Mouse (Mus musculus) gastrocnemius, postnatal 36 days (tissue): ENCODE measurements at regions not wholly inside any gene's neighbourhood (a gene's known extent, or its start where the extent isn't known, plus 50 kb on each side); places are given as distances from the start of the nearest gene placed in this dataset.

Experiments
- DNase-seq, 2 experiments: peaks; one replicate each; pipeline ENCODE4 v3.0.0; 2022
- intact Hi-C: fragments of 180-260 bp; cut with DNase I; formaldehyde crosslinking; loops from one replicate; pipeline ENCODE4 v1.15.1; 2025

DNA sequence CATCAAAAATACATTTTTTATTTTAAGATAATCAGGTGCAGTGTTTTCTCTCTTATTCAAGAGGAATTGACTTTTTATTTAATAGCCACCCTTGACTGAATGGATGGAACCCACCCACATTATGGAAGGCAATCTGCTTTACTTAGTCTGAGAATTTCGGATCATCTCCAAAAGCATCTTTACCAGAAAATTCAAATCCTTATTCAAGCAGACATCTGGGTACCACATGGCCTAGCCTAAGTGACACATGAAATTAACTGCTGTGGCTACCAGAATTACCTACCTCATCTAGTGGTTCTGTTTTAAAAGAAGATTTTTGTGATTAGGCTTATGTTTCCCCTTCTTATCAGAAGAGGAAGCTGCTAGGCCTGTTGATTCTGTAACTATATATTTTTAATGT is 178.9 kb upstream of the Tars start:
- no peak for DNase-seq
- intact Hi-C loops: no loop called here

DNA sequence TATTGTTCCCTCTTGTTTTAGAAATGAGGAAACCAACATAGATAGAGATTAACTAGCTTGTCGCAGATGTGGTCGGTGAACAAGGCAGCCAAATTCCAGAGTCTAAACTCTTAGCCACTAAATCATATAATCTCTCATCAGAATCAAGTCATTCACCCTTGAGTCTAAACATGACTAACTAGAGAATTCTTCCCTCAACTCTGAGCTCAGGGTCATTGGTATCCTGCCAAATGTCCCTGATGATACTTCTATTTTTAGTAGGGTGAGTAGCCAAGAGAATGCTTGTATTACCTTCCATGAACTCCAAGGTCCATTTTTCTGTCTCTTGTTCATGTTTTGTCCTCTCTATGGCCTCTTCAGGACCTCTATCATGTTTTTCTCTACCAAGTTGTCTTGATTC is 174.9 kb upstream of the Tars start:
- DNase-seq: no peak
- intact Hi-C loops: no loop called here

DNA sequence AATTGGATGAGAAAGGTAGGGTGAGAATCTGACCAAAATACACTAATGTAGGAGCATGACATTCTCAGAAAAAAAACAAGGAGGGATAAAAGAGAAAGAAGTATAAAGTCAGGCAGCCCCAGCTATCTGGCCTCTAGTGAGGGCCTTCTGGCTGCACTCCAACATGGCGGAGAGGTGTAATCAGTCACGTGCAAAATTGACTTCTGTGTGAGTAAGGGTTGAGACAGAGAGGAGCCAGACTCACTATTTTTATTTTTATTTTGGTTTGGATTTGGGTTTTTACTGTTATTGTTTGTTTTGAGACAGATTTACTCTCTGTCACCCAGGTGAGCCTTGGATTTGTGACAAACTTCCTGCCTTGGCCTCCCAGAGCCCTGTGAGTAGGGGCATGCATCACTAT is 174.0 kb upstream of the Tars start:
- intact Hi-C loops: no loop called here
- no peak for DNase-seq

DNA sequence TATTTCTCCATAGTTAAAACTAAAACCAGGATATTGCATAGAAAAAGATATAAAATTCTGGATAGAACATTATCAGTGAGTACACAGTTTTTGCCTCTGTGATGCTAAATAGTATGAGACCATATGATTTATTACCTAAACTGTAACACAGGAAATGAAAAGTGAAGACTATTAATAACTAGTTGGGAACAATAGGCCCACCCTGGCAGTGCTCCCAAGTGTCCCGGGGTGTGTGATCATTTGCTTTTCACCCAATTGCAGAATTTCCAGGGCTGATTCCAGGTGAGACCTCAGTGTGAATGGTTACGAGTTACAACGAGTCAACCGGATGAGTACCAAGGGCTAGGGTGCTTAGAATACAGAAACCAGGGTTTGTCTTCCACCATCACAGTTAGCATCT is 172.6 kb upstream of the Tars start:
- no peak for DNase-seq
- intact Hi-C loops: no loop called here

DNA sequence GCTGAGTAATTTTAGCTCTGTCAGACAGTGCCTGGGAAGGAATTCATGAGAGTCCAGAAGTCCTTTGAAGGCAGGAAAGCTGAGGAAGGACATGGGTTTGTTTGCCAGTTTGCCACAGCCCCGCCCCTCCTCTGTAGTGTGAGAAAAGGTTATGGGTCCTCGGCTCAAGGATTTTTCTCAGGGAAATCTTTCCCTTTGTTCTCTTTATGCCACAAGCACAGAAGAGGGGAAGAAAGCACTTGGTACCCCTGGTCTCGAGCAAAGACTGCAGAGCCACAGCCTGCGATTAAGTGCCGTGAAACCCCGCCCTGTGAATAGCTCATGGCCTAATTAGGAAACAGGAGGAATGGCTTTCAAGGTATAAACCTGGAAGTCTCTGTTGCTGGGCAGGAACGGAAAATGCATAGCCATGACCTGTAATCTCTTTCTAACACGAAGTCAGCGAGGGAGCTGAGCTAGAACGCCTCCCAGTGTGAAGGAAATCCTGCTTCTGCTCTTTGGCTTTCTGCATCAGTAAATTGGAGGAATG is 166.1 kb upstream of the Tars start:
- DNase-seq: no peak
- intact Hi-C loops: no loop called here

DNA sequence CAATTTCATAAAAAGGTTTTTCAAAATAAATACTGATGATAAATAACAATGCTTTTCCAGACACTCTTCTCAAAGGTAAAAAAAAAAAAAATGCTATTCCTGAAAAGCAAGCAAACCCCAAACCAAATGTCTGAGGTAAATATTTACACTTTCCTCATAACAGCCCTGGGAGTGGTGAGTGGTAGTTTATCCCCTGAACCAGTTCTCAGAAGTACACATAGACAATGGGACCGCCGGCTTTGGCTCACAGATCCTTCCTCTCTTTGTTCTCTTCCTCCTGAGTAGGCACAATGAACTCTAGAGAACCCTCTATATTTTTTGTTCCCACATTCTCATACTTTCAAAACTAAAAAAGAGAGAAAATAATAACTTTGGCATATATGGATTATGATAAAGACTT is 153.1 kb upstream of the Tars start:
- DNase-seq: no peak
- intact Hi-C loops: no loop called here

DNA sequence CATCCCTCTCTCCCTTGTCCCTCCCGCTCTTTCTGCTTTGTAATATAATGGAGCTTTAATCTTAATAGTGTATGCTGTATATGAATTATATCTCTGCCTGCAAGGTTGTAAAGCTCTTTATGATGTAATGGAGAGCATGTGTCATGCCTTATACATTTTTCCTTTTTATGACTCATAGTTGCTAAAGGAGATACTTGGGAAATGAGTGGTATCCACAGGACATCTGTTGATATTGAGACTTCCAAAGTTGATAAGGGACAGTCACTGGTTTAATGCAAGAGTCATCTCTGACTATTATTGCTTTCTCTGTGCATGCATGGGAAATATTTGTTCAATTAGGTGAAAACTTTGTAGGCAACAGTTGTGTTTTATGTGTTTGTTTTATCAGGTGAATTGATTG is 152.6 kb upstream of the Tars start:
- intact Hi-C loops: no loop called here
- DNase-seq: no peak

DNA sequence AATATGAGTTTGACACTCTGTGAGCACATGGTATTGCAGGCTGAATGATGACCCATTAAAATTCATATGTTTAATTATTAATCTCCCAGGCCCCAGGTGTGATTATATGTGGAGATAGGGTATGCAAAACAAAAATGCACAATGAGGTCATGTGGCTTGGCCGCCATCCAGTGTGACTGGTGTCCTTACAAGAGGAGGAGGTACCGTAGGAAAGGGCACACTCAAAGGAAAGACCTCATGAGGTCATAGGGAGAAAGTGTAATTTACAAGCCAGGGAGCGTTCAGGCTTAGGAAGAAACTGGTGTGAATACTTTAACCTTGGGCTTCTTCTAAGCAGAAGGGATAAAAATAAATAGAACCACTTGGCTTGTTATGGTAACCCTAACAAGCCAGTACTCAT is 140.0 kb upstream of the Tars start:
- intact Hi-C loops: no loop called here
- no peak for DNase-seq

DNA sequence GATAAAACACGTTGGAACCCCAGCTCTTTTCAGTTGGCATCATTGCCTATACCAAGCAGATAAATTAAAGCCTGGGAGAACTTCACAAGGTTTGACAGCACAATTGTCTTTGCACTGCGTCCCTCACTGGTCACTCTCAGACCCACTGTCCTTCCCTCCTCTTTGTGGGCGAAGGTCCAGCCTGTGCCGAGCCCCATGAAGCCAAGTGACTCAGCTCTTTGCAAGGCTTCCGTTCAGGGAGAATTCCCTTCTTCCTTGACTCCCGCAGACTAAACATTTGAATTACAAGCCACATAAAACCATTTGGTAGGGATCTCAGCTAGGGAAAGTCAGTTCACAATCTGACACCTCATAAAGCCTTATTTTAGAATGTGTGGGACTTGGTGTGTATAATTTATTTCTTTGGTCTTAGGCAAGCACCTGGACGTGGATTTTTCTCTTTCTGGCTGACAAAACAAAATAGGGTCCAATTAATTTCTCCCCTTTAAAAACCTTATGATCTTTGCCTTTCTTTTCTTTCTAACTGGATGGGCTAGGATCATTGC is 136.7 kb upstream of the Tars start:
- DNase-seq: peak in 1 of 2 experiments; percentile 12
- intact Hi-C loops: no loop called here

DNA sequence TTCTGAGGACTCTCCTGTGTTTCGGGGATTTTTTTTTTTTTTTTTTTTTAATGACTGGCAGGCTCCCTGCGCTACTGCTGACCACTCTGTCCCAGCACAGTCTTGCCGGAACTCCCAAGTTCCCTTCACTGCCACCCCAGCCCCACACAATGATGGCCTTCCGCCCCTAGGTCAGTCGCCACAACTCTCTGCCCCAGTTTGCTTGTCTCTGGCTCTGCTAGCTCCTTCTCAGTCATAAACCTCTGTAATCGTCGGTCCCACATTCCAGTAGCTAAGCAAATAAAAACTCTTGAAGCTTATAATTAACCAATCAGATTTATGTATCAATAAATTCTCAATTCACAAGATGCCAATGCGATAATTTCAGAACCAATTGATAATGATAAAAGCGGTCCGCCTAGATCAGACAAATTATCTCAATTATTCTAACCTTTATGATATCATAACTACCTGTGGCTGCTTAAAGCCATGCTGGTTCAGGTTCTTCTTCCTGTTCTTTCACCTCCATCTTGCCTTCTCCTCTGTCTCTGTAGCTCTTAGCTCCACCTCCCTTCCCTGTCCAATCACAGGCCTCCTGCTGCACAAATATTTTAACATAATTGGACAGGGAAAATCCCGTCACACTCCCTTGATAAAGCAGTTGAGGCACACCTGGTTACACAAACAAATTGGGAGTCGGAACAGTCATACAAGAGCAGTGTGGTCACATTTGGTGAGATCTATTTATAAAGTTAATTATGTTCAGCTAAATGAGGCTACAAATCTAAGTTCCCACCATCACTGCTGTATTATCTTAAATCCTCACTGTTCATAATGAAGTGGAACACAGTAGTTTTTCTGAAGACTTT is 135.2 kb upstream of the Tars start:
- intact Hi-C loops: no loop called here
- DNase-seq: no peak

DNA sequence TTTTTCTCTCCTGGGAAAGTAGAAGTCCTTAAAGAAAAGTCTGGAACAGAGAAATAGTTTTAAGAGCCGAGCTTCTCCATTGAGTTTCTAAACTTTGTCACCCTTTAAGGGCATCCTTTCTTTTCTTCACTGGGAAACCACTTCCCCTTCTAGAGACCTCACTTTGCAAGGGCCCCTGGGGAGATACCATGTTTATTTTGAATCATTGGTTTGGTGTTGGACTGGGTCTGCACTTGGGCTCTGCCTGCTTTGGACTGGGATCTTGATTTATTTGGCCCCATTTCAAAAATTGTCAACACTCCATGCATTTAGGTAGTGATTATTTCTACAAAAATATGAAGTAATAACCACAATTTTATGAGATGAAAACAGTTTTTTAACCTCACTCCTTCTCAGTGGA is 134.2 kb upstream of the Tars start:
- DNase-seq: no peak

DNA sequence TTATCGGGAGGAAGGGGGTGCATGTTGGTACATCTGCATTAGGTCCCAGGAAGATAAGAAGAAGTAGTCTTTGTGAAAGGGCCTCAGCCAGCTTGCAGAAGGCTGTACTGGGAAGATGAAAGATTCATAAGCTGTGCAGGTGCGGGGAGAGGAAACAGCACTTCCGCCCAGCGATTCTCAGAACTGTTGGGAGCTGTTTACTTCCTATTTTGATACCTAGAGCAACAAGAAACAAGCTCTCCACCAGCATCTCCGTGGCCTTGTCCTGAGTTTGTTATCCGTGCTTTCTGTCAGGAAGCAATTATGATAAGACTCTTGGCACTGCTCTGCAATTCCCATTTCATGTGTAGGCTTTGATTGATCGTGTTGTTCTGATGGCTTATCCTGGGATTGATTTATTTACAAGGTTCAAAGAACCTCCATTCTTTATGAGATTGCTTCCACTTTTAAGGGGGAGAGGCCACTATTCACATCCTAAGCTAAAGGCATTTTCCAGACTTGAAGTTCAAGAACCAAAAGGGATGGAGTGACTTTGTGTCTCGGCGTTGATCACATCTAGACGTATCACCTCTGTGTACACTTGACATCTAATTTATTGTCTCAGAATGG is 133.6 kb upstream of the Tars start:
- intact Hi-C loops: no loop called here
- no peak for DNase-seq

More for the DNA sequence above, 134.2 kb upstream of the Tars start:
- intact Hi-C loops: no loop called here

DNA sequence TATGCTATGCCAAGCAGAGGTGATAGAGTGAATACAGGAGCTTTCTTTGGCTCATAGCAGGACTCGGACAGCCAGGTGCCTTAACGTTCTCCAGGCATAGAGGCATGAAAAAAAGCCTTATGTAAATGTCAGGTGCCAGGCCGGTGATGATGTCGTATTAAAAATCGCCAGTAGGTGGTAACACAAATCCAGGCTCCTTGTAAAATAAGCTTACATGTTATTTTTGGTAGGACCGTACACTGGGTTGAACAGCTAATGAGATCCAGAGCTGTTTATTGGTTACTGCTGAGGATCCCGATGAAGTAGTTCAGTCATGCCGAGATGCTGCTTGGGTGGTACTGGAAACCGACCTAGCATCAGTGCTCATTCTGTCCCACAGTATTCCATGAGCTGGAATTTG is 133.1 kb upstream of the Tars start:
- no peak for DNase-seq
- intact Hi-C loops: no loop called here

DNA sequence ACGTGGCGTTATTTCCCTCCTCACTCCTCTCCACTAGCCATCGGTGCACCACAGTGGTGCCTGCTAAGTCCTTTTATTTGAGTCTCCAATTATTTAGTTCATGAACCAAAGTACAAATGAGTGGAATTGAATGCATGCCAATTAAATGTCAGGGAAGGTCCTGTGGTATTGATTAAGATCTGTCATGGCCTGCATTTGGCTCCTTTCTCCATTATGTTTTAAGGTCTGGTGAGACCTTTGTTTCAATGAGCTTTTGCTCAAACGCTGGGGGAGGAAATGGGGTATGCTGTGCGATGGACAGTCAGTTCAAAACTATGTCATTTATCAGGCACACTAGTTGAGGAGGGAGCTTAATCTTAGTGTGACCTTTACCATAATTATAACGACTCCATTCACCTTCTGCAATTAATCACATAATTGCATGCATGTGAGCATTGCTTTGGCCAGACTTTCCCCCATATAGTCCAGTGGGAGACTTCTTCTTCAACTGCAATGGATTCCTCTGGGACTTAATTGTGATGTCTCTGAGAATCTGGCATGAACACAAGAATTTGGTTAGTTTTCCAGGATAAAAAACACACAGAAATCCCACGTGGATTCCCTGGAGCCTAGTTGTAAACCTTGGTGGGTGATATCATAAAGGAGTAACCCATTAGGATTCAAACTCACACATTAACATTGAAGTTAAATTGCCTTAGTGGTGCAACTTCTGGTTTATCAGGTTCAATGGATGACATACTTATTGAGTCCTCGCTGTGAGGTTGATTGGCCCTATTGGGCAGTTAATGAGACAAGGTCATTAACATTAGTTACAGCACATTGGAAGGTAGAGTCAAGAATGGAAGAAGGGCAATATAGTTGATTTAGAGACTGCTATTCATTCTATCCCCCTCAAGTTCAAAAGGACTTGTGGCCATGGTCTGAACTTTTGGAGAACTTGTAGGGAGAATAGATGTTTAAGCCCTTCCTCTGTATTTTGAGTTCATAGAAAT is 130.7 kb upstream of the Tars start:
- DNase-seq: no peak
- intact Hi-C loops: no loop called here

DNA sequence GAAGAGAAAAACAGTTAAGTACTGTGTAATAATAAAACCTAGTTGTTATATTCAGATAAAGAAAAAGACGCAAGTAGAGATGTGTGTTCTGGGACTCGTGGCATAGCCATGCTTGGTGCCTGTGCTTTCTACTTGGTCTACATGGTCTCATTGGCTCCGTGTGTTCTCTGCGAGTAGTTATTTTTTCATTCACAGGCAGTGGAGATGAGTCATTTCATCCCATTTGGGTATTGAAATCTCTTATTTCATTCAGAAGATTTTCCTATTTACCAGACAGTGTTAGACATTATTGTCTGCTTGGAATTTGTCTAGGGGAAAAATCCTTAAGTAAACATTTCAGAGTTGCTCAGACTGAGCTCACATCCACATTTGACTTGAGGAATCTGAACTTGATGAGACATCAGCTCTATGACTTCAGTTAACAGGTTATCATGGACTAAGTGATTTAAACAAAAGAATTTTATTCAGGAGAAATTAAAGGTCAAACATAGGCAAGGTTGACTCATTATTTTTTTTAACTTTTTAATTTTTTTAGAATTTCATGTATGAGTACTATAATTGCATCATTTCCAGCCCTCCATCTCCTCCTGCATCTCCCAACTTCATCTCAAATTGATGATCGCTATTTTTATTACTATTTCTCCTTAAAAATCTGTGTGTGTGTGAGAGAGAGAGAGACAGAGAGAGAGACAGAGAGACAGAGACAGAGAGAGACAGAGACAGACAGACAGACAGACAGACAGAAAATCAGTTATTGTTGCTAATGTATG is 125.1 kb upstream of the Tars start:
- intact Hi-C loops: no loop called here

DNA sequence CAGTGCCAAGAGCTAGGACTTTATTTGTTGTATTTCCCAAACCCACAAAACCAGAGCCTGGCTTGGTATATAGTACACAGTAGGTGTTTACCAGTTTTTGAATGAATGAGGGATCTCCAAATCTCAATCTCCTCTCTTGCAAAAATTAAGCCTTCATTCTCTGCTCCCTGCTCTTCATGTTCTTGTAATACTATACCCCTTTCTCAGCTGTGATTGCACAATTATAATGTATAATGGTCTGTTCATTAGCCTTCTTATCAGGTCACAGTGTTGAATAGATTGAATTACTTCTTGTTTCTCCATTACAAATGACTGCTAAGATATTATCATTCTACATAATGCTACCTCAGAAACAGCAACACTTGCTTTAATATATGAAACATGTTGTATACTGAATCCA is 119.1 kb upstream of the Tars start:
- intact Hi-C loops: no loop called here
- no peak for DNase-seq

More for the DNA sequence above, 125.1 kb upstream of the Tars start:
- no peak for DNase-seq

DNA sequence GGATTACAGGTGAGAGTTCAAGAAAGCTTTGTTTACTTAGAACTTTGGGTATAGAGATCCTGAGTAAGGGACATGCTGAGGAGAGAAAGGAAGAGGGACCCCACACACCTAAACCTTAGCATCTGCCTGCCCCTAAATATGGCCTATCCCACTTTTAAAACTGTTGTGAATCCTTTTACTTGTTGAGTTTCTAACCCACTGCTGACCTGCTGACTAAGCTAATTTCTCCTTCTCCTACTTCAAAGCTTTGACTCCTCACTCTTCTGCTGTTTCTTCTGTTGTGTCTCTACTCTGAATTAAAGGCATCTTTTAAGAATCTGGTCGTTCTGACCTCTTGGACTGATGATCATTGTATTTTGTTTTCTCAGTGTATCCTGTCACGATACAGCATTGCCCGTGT is 118.4 kb upstream of the Tars start:
- DNase-seq: no peak
- intact Hi-C loops: no loop called here

DNA sequence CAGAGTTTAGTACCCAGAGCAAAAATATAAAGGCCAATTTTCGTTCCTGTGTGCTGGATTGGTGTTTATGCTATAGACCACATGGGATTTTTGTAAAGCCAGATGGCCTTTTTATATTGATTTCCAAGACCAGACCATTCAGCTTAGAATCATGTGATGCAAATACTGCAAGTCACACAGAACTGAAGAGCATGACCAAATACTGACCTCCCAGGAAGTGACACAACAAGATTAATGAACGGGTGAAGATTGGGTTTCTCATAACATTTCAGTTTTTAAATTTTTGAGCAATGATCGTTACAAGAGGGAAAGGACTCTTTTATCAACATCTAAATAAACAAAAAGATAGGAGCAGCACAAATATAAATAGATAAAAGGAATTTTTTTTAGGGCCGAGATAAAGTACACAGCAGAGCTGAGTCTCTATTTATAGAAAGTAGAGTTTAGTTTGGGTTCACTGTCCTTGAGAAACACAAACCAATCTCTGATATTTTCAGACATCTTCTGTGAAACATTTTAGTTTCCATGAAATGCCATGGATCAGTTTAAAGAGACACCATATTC is 105.7 kb upstream of the Tars start:
- intact Hi-C loops: no loop called here
- no peak for DNase-seq

DNA sequence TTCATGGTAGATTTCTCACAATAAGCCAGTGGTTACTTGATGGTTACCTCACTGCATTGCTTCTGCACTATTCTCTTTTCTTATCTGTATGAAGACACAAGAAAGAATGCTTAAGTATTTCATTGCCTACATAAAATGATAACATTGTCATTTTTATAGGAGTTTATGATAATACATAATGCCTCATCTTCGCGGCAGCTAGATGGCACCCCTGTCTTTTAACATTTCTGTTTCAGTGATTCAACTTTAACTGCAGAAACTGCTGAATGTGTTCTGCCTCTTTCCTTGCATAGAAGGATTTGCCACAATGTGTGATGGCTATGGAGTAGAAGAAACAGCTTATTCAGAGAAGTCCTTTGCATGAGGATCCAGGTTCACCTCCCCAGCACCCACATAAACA is 97.0 kb upstream of the Tars start:
- intact Hi-C loops: no loop called here

DNA sequence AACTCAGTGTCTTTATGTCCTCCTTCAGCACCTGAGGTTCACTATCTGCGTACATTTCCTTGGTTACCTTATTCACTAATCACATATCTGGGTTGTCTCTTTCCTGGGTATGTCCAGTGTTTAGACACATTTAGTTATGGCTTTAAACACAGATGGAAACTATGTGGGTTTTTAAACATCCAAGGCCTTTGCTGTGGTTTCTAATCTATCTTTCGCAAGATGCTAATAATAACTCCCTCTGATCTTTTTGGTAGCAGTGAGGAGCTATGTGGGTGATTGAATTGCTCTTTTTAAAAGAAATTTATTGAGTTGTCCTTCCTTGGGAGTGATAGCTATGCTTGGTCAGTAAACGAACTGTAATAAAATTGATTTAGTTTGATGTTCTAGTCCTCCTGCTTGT is 89.7 kb upstream of the Tars start:
- intact Hi-C loops: no loop called here
- DNase-seq: no peak

More for the DNA sequence above, 97.0 kb upstream of the Tars start:
- DNase-seq: no peak
